Mouse (Mus musculus): Measurements from ENCODE around the gene Pm20d2.

DNA sequence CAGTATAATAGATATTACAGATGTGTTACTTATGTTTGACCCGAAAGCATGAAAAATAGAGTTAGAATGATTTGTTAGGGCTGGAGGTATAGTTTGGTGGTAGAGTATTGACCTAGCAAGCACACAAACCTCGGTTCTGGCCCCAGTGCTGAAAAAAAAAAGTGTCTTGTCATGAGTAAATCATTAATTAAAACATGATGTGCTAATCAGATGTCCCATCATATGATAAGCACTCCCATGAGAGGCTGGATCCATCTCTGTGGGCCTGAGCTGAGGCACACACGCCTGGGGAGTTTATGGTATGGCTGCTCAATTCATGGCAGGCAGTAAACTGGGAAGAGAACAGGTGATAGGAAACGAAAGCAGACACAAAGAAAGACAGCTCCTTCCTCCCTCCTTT is 40.1 kb upstream of the Pm20d2 start:
- TF ChIP-seq EP300 (optimal IDR thresholded peaks at IDR 0.05) (no peak), CTCF (IDR thresholded peaks at IDR 0.05; ENCODE audit: low read depth) (no peak)

Data from stomach, postnatal 0 days (tissue).